Mouse (Mus musculus) naive thymus-derived CD4-positive, alpha-beta T cell, adult 5 months (primary cell): ENCODE data around the gene Wwc1. TPM values are rescaled to one million over a fixed set of nuclear protein-coding genes. Genes with fewer than 3 reads are reported as not detected.

ENCODE experiments used
- polyA plus RNA-seq: library from polyadenylated mRNA; unstranded; fragments of 100-300 nt; shearing (Covaris generic); gene quantifications from one replicate; pipeline ENCODE4 v1.2.1, GENCODE M21; 2017

Wwc1 gene
- not detected for polyA plus RNA-seq

GRCm38 (mm10) chr11:35980411-35980917, at the start of gene Wwc1:
Gene Wwc1, minus strand, starts transcription at chr11:35980527.

GRCm38 (mm10) chr11:35834022-35834760, 146.1 kb downstream of the Wwc1 start, which contains the start of gene Rars:
Gene Rars, minus strand, starts transcription at chr11:35834506.

DNA sequence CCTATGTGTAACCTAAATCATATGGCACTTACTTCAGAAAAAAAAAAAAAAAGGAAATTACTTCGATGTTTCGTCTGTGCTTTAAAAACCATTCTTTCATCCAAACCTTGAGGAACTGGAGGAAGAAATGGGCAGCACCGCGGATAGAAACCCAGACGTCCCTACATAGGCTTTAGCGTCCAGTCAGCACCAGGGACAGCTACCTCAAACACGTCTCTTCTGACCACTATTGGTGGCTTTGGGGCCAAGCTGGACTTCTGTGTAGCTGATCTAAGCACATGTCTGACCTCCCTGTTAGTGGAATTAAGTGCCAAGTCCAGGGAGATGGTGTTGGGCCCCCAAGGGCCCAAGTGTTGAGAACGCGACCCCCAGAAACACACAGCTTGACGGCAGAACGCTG, 181.5 kb downstream of the Wwc1 start, which contains the start of gene Fbll1:
TSS of gene Fbll1 (minus strand) at position 11 of the 400 bp plus-strand sequence.

Other genes starting within 250 kb of the Wwc1 start
- gene Pank3, start 211.0 kb downstream of the Wwc1 start, polyA plus RNA-seq, result 15.6 TPM
- not detected for gene Fbll1, start 181.6 kb downstream of the Wwc1 start, polyA plus RNA-seq
- gene Rars, start 146.0 kb downstream of the Wwc1 start, polyA plus RNA-seq, result 56.0 TPM